ENCODE assay signal across 19 mouse cellular contexts in the genomic region with DNA sequence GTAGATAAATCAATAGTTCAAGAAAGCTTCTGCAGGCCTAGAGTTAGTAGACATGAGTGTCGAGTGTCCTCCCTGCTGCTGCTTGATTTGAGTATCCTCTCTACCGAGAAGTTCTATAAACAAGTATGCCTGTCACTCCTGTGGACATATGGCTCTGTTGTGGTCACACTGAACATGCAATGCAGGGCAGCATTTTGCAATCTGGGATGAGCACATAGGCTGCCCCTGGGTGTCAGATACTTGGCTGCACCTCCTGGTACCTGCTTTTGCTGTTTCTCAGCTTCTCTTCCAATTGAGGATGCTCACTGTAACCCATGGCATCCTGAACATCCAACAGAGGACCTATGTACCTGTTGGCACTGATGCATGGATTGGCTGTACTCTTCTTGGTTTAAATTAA.
"Had no signal": no experiment of that assay in that cellular context is flagged by ENCODE, and none has a peak within 500 bp of the region (broad histone marks: within the 10 kb centered on the region; RNA-seq: fewer than 3 reads in every experiment).

No protein-coding gene starts in this region.

- H3K4me1 ChIP-seq: limb, embryonic 12.5 days; limb, embryonic 15.5 days; liver, embryonic 13.5 days; megakaryocyte, embryonic 14.5 days; neural tube, embryonic 13.5 days; stomach, embryonic 15.5 days had no signal

- DNase-seq: kidney, adult 18-20 months; kidney, postnatal 10 days; kidney, postnatal 4 days; left cerebral cortex, postnatal 4 days; liver, embryonic 13.5 days; lung, postnatal 10 days; lung, postnatal 36 days; retina, postnatal 1 day; right cerebral cortex, postnatal 25 days; spleen, adult 18-20 months; thymus, postnatal 25 days had no signal

- H3K27ac ChIP-seq: limb, embryonic 12.5 days; limb, embryonic 15.5 days; liver, embryonic 13.5 days; midbrain, embryonic 10.5 days; midbrain, embryonic 15.5 days; neural tube, embryonic 13.5 days; stomach, embryonic 15.5 days had no signal

- H3K4me3 ChIP-seq: limb, embryonic 12.5 days; limb, embryonic 15.5 days; liver, embryonic 13.5 days; lung, embryonic 15.5 days; megakaryocyte, embryonic 14.5 days; midbrain, embryonic 10.5 days; midbrain, embryonic 15.5 days; neural tube, embryonic 13.5 days; stomach, embryonic 15.5 days had no signal

- H3K27me3 ChIP-seq: limb, embryonic 12.5 days; limb, embryonic 15.5 days; liver, embryonic 13.5 days; lung, embryonic 15.5 days; midbrain, embryonic 15.5 days; neural tube, embryonic 13.5 days; stomach, embryonic 15.5 days had no signal

- H3K36me3 ChIP-seq: limb, embryonic 12.5 days; limb, embryonic 15.5 days; liver, embryonic 13.5 days; lung, embryonic 15.5 days; midbrain, embryonic 10.5 days; midbrain, embryonic 15.5 days; neural tube, embryonic 13.5 days; stomach, embryonic 15.5 days had no signal
